Mouse (Mus musculus) central nervous system, embryonic 18 days (tissue): ENCODE results near the gene Cpne9. TPM values are rescaled to one million over a fixed set of nuclear protein-coding genes. Genes with fewer than 3 reads are reported as not detected.

Source experiments
- polyA plus RNA-seq: library from polyadenylated mRNA; depleted of rRNA; stranded (reverse); fragments of >200 nt; gene quantifications from 2 replicates; pipeline ENCODE4 v1.2.3, GENCODE M21; 2012; rRNA removed

Gene Cpne9
- 3.1 and 9.4 TPM in 2 replicates for polyA plus RNA-seq

GRCm38 (mm10) chr6:113282101-113282802, at the start of gene Cpne9:
Gene Cpne9, plus strand, starts transcription at chr6:113282307.

GRCm38 (mm10) chr6:113237542-113238270, 44.4 kb upstream of the Cpne9 start, which contains the start of gene Mtmr14:
Gene Mtmr14, plus strand, starts transcription at chr6:113237843.

GRCm38 (mm10) chr6:113306986-113307349, 24.9 kb downstream of the Cpne9 start, which contains the start of gene Brpf1:
Gene Brpf1, plus strand, starts transcription at chr6:113307137.

GRCm38 (mm10) chr6:113326533-113327315, 44.6 kb downstream of the Cpne9 start, which contains the start of gene Ogg1:
Gene Ogg1, plus strand, starts transcription at chr6:113326972.

GRCm38 (mm10) chr6:113343177-113344092, 61.3 kb downstream of the Cpne9 start, which contains the start of gene Camk1:
Gene Camk1, minus strand, starts transcription at chr6:113343984.

Other genes starting within 250 kb of the Cpne9 start
- gene Thumpd3, start 236.1 kb upstream of the Cpne9 start, polyA plus RNA-seq: 32.0 and 33.5 TPM in 2 replicates
- gene Setd5, start 204.9 kb upstream of the Cpne9 start, polyA plus RNA-seq: 55.7 and 57.5 TPM in 2 replicates
- gene Lhfpl4, start 86.9 kb upstream of the Cpne9 start, polyA plus RNA-seq: 63.7 and 69.4 TPM in 2 replicates
- gene Mtmr14, start 44.5 kb upstream of the Cpne9 start, polyA plus RNA-seq: 33.4 and 34.9 TPM in 2 replicates
- gene Brpf1, start 24.8 kb downstream of the Cpne9 start, polyA plus RNA-seq: 28.8 and 28.9 TPM in 2 replicates
- gene Ogg1, start 44.7 kb downstream of the Cpne9 start, polyA plus RNA-seq: 14.3 and 16.3 TPM in 2 replicates
- gene Camk1, start 61.7 kb downstream of the Cpne9 start, polyA plus RNA-seq: 102 and 103 TPM in 2 replicates
- 70.0 and 78.9 TPM in 2 replicates for gene Tada3, start 95.6 kb downstream of the Cpne9 start, polyA plus RNA-seq
- 132 and 137 TPM in 2 replicates for gene Arpc4, start 95.8 kb downstream of the Cpne9 start, polyA plus RNA-seq
- 22.2 and 22.8 TPM in 2 replicates for gene Ttll3, start 107.0 kb downstream of the Cpne9 start, polyA plus RNA-seq
- gene Rpusd3, start 137.0 kb downstream of the Cpne9 start, polyA plus RNA-seq: 20.9 and 21.9 TPM in 2 replicates
- gene Cidec, start 153.5 kb downstream of the Cpne9 start, polyA plus RNA-seq: 0.04 and 0.07 TPM in 2 replicates
- 69.3 and 70.5 TPM in 2 replicates for gene Jagn1, start 160.3 kb downstream of the Cpne9 start, polyA plus RNA-seq
- gene Il17re, start 176.2 kb downstream of the Cpne9 start, polyA plus RNA-seq: 0.13 and 0.36 TPM in 2 replicates
- 3.5 and 4.0 TPM in 2 replicates for gene Il17rc, start 189.1 kb downstream of the Cpne9 start, polyA plus RNA-seq
- gene Creld1, start 201.0 kb downstream of the Cpne9 start, polyA plus RNA-seq: 43.0 and 44.8 TPM in 2 replicates
- 13.0 and 13.1 TPM in 2 replicates for gene Prrt3, start 219.6 kb downstream of the Cpne9 start, polyA plus RNA-seq
- 74.1 and 76.8 TPM in 2 replicates for gene Emc3, start 249.3 kb downstream of the Cpne9 start, polyA plus RNA-seq
- gene Fancd2, start 249.4 kb downstream of the Cpne9 start, polyA plus RNA-seq: 4.5 and 4.6 TPM in 2 replicates